Mouse (Mus musculus): ENCODE results near the gene Rab9b. TPM values are rescaled to one million over a fixed set of nuclear protein-coding genes. Genes with fewer than 3 reads are reported as not detected.

The Rab9b gene
- total RNA-seq (2023) = not detected

GRCm38 (mm10) chrX:136868061-136869040 is at the start of gene Rab9b:
Gene Rab9b (minus strand): TSS chrX:136868755.

GRCm38 (mm10) chrX:136822371-136822770 is 46.2 kb downstream of the Rab9b start, which contains the start of gene Plp1:
Gene Plp1 (plus strand): TSS chrX:136822671.

Other genes with a start within 250 kb of the Rab9b start
- gene Tceal1, start 160.8 kb downstream of the Rab9b start, total RNA-seq (2023) = 0.59 TPM
- 158 TPM for gene Morf4l2, start 125.1 kb downstream of the Rab9b start, total RNA-seq (2023)
- not detected for gene Glra4, start 88.6 kb downstream of the Rab9b start, total RNA-seq (2023)
- 3.0 TPM for gene Plp1, start 46.1 kb downstream of the Rab9b start, total RNA-seq (2023)
- not detected for gene H2bfm, start 58.6 kb upstream of the Rab9b start, total RNA-seq (2023)
- 4.1 TPM for gene Tmsb15b2, start 106.7 kb upstream of the Rab9b start, total RNA-seq (2023)
- gene Tmsb15l, start 108.1 kb upstream of the Rab9b start, total RNA-seq (2023) = 3.0 TPM
- gene Tmsb15b1, start 108.1 kb upstream of the Rab9b start, total RNA-seq (2023) = 10.8 TPM
- 2.7 TPM for gene Zcchc18, start 124.4 kb upstream of the Rab9b start, total RNA-seq (2023)
- gene Slc25a53, start 169.5 kb upstream of the Rab9b start, total RNA-seq (2023) = 18.2 TPM
- gene Fam199x, start 180.8 kb upstream of the Rab9b start, total RNA-seq (2023) = 7.1 TPM